In the genomic region with DNA sequence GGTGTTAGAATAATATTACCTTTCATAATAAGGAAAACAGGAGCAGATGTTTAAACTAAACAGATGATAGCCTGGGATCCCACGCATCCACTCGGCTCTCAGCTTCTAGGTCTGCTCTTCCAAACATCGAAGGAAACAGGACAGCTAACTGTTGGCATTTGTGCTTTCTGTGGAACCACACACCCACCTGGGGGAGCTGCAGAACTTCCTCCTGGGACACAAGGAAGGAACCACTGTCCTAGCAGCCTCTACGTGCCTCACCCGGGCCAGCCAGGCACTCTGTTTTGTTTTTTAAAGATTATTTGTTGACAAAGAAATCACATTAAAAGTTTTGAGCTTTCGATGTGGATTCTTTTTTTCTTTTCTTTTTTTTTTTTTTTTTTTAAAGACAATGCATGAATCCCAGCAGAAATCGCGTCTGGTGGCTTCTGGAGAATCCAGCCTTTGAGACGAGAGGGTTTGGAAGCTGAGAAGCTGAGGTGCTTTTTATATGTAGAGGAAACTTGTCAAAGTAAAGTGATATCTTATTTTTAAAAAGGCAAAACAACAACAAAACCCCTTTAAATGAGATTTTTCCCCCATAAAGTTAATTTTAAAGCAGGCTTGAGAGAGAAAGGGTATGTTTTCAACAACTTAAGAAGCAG, we compare ENCODE assay signal across 8 mouse cellular contexts. TPM values are rescaled to one million over a fixed set of nuclear protein-coding genes. Genes with fewer than 3 reads are reported as not detected.
A peak's percentile ranks its signal among the peaks of the same experiment; 100 is the strongest.
DNase-seq lines count a peak whose midpoint lies in the region; ATAC-seq lines count a peak whose summit lies in the region.

No protein-coding gene starts in this region.

- H3K4me2 ChIP-seq in heart, embryonic 14.5 days (ENCODE audit: low read length), result peak overlapping the region; percentile 79
- peak overlapping the region; percentile 80 for H3K4me2 ChIP-seq in limb, embryonic 13.5 days (replicated peaks)
- H3K4me2 ChIP-seq in neural tube, embryonic 14.5 days (ENCODE audit: low read depth, low read length), result peak overlapping the region; percentile 72

- peaks cover 40 to 49% of the 10 kb centered on the region in 2 experiments for H3K4me1 ChIP-seq in heart, embryonic 14.5 days (ENCODE audit: control insufficient read depth in 2 of 2, insufficient read depth in 2 of 2, low read length in 2 of 2)
- H3K4me1 ChIP-seq in limb, embryonic 13.5 days, result peaks cover 49% of the 10 kb centered on the region
- peaks cover 53% of the 10 kb centered on the region for H3K4me1 ChIP-seq in neural tube, embryonic 14.5 days (ENCODE audit: control insufficient read depth, insufficient read depth, low read length)

- 14% methylated on average over 9 of the region's 9 CpGs for WGBS in heart, embryonic 14.5 days
- 10% methylated on average over 9 of the region's 9 CpGs for WGBS in limb, embryonic 13.5 days
- 26% methylated on average over 9 of the region's 9 CpGs for WGBS in neural tube, embryonic 14.5 days

- H3K27ac ChIP-seq in heart, embryonic 14.5 days (replicated peaks in 1 of 2; ENCODE audit: control insufficient read depth in 1 of 2, insufficient read depth in 1 of 2, low read depth in 2 of 2, low read length in 2 of 2), result peak overlapping the region; percentile 90 to 95
- H3K27ac ChIP-seq in limb, embryonic 13.5 days, result peak overlapping the region; percentile 94
- peak overlapping the region; percentile 75; the same call in 1 of the 2 replicates for H3K27ac ChIP-seq in neural tube, embryonic 14.5 days (ENCODE audit: low read depth, low read length)

- peak overlapping the region; percentile 97 for H3K9ac ChIP-seq in heart, embryonic 14.5 days (ENCODE audit: low read length)
- peak overlapping the region; percentile 94 for H3K9ac ChIP-seq in limb, embryonic 13.5 days
- peak overlapping the region; percentile 62 for H3K9ac ChIP-seq in neural tube, embryonic 14.5 days (replicated peaks; ENCODE audit: low read depth, low read length)

- no peaks in the 10 kb centered on the region for H3K27me3 ChIP-seq in heart, embryonic 14.5 days (ENCODE audit: control insufficient read depth, insufficient read depth, low read length)
- no peaks in the 10 kb centered on the region for H3K27me3 ChIP-seq in limb, embryonic 13.5 days
- no peaks in the 10 kb centered on the region for H3K27me3 ChIP-seq in neural tube, embryonic 14.5 days (ENCODE audit: control insufficient read depth, insufficient read depth, low read length)

- peak; percentile 56 for DNase-seq in thymus, postnatal 14 days
- no peak for DNase-seq in thymus, postnatal 10 days (ENCODE audit: low spot score in 2 of 2)
- no peak for DNase-seq in cerebellum, adult 9-10 months
- DNase-seq in cerebellum, adult 11 months, result no peak

- peaks cover 3% of the 10 kb centered on the region; the same call in 1 of the 2 replicates for H3K36me3 ChIP-seq in heart, embryonic 14.5 days (ENCODE audit: control insufficient read depth, insufficient read depth, low read length)
- H3K36me3 ChIP-seq in limb, embryonic 13.5 days, result peaks cover 6% of the 10 kb centered on the region; the same call in 1 of the 2 replicates
- no peaks in the 10 kb centered on the region for H3K36me3 ChIP-seq in neural tube, embryonic 14.5 days (ENCODE audit: control insufficient read depth, insufficient read depth, low read length)

- peak overlapping the region; percentile 64 to 91 for H3K4me3 ChIP-seq in heart, embryonic 14.5 days (ENCODE audit: control insufficient read depth in 1 of 2, insufficient read depth in 1 of 2, low read depth in 1 of 2, low read length in 2 of 2)
- peak overlapping the region; percentile 71 for H3K4me3 ChIP-seq in limb, embryonic 13.5 days
- H3K4me3 ChIP-seq in neural tube, embryonic 14.5 days (ENCODE audit: low read depth, low read length), result peak overlapping the region; percentile 50

- no peaks in the 10 kb centered on the region for H3K9me3 ChIP-seq in heart, embryonic 14.5 days (ENCODE audit: control insufficient read depth, low read length)
- no peaks in the 10 kb centered on the region for H3K9me3 ChIP-seq in limb, embryonic 13.5 days
- H3K9me3 ChIP-seq in neural tube, embryonic 14.5 days (ENCODE audit: control insufficient read depth, low read length), result no peaks in the 10 kb centered on the region

- ATAC-seq in heart, embryonic 14.5 days (ENCODE audit: insufficient number of reproducible peaks, insufficient read depth, low FRiP score, low read depth), result no peak
- ATAC-seq in limb, embryonic 13.5 days (ENCODE audit: low FRiP score, low read depth), result no peak
- ATAC-seq in neural tube, embryonic 14.5 days (ENCODE audit: low read depth), result no peak
- ATAC-seq in monocyte, adult 5-6 weeks (replicated peaks; ENCODE audit: insufficient number of reproducible peaks, low FRiP score, low TSS enrichment, poor library complexity, severe bottlenecking), result no peak

RNA-seq across cellular contexts. Expression of gene Vgll4, which starts 50.0 kb away (rescaled TPM):
- polyA plus RNA-seq in heart, embryonic 14.5 days (2014; fragmentation: Nextera tagmentation; extraction: Ambion mirVana), result 49.7 and 52.7 TPM in 2 replicates
- 154 and 156 TPM in 2 replicates for polyA plus RNA-seq in limb, embryonic 13.5 days (2015; fragmentation: Nextera tagmentation; extraction: Ambion mirVana)
- polyA plus RNA-seq in neural tube, embryonic 14.5 days (2014; fragmentation: Nextera tagmentation; extraction: Ambion mirVana), result 35.6 and 43.3 TPM in 2 replicates
- 67.3 to 111 TPM (median 88.1 TPM) in 3 replicates for total RNA-seq in monocyte, adult 5-6 weeks (2017)
